Mouse (Mus musculus): ENCODE data around the gene Apom. TPM values are rescaled to one million over a fixed set of nuclear protein-coding genes. Genes with fewer than 3 reads are reported as not detected.

Gene Apom
- polyA plus RNA-seq, 1 experiment from 2014 or later = 0.34 TPM

DNA sequence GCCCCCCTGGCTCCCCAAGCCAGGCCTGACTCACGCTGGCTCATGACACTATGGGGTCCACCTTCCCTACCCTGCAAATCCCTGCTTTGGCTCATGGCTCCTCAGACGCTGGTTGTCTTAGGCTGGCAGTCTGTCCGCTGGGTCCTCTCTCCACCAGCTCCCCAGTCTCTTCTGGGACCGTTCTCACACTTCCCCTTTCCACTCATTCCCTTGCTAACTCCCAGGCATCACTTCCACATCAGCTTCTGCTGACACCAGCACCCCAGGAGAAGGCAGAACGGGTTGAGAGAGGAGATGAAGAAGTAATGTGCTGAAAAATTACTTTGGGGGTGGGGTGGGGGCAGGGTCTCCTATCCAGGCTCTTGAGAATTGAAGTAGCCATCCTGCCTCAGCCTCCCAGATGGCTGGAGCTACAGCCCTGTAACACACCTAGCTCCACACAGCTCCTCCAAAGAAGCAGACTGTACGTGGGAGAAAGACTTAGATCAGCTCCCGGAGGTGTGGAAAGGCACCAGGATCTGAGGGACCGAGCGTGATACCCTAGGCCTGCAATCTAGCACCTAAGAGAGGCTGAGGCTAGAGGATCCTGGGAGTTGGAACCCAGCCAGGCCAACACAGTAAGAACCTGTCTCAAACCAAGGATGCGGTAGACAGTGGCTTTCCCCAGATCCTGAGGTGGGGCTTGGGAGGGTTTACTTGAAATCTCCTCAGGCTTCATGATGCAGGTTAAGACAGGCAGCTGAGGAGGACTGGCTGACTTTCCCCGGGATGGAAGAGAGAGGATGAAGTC, 40.8 kb upstream of the Apom start:
- no peaks in the 10 kb centered on the region for H3K27me3 ChIP-seq (ENCODE audit: control insufficient read depth, insufficient read depth, low read length)
- no peak overlapping the region for H3K4me3 ChIP-seq (ENCODE audit: control insufficient read depth in 1 of 2, insufficient read depth in 1 of 2, low read depth in 1 of 2, low read length in 2 of 2)
- no peaks in the 10 kb centered on the region for H3K36me3 ChIP-seq (ENCODE audit: control insufficient read depth, insufficient read depth, low read length)
- H3K9me3 ChIP-seq (ENCODE audit: control insufficient read depth, low read length) = no peaks in the 10 kb centered on the region
- no peak overlapping the region for H3K27ac ChIP-seq (replicated peaks in 1 of 2; ENCODE audit: control insufficient read depth in 1 of 2, insufficient read depth in 1 of 2, low read depth in 2 of 2, low read length in 2 of 2)
- no peaks in the 10 kb centered on the region; a peak in 1 of 4 replicates for H3K4me1 ChIP-seq (ENCODE audit: control insufficient read depth in 2 of 2, insufficient read depth in 2 of 2, low read length in 2 of 2)
- 48% methylated on average over 11 of the region's 11 CpGs for WGBS
- H3K4me2 ChIP-seq (ENCODE audit: low read length) = no peak overlapping the region
- ATAC-seq (ENCODE audit: insufficient number of reproducible peaks, insufficient read depth, low FRiP score, low read depth) = no peak
- peak overlapping the region; percentile 48; the same call in 1 of the 2 replicates for H3K9ac ChIP-seq (ENCODE audit: low read length)

DNA sequence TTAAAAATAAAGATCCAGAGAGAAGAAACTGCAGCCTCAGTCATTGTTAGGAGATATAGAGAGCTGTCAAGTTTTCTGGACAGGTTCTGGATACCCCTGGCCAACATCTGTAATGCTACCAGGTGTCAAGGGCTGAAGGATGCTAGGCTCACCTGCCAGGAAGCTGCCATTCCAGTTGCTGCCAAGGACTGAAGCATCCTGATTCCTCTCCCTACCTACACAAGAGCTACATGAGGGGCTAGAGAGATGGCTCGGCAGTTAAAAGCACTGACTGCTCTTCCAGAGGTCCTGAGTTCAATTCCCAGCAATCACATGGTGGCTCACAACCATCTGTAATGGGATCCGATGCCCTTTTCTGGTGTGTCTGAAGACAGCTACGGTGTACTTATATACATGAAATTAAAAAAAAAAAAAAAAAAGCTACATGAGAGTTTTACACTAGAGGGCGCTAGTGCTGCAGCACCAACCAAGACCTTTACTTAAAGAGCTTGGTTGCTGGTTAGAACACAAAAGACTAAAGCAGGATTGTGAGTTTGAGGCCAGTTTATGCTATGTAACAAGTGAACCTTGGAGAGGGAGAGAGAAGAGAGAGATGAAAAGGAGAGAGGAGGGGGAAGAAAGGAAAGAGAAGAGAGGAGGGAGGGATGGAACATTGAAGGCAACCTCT, 36.8 kb upstream of the Apom start:
- H3K27ac ChIP-seq (replicated peaks in 1 of 2; ENCODE audit: control insufficient read depth in 1 of 2, insufficient read depth in 1 of 2, low read depth in 2 of 2, low read length in 2 of 2) = no peak overlapping the region
- no peaks in the 10 kb centered on the region for H3K27me3 ChIP-seq (ENCODE audit: control insufficient read depth, insufficient read depth, low read length)
- ATAC-seq (ENCODE audit: insufficient number of reproducible peaks, insufficient read depth, low FRiP score, low read depth) = no peak
- no peak overlapping the region for H3K9ac ChIP-seq (ENCODE audit: low read length)
- H3K36me3 ChIP-seq (ENCODE audit: control insufficient read depth, insufficient read depth, low read length) = no peaks in the 10 kb centered on the region
- H3K4me3 ChIP-seq (ENCODE audit: control insufficient read depth in 1 of 2, insufficient read depth in 1 of 2, low read depth in 1 of 2, low read length in 2 of 2) = no peak overlapping the region
- 8% methylated on average over 4 of the region's 4 CpGs for WGBS
- peaks cover 5 to 9% of the 10 kb centered on the region in 2 experiments; a peak in 3 of 4 replicates for H3K4me1 ChIP-seq (ENCODE audit: control insufficient read depth in 2 of 2, insufficient read depth in 2 of 2, low read length in 2 of 2)
- no peaks in the 10 kb centered on the region for H3K9me3 ChIP-seq (ENCODE audit: control insufficient read depth, low read length)
- no peak overlapping the region for H3K4me2 ChIP-seq (ENCODE audit: low read length)

DNA sequence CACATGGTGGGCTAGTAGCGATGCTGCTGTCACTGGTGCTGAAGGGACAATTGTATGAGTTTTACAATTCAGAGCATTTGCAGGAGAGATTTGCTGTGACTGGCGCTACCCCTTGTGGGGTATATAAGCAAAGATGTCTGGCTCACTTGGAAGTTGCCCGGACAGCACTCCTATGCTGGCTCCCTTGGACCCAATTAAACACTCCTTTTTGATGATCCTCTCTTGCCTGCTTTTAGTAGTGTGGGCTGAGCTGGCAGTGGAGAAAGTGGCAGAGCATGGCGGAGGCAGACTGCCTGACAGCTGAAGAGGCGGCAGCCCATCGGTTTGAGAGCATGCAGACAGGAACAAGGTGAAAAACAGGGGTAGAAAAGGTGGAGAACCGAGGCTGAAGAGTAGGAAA, 35.9 kb upstream of the Apom start:
- no peak for ATAC-seq (ENCODE audit: insufficient number of reproducible peaks, insufficient read depth, low FRiP score, low read depth)
- Histone ChIP-seq H3K27me3 (ENCODE audit: control insufficient read depth, insufficient read depth, low read length) (no peaks in the 10 kb centered on the region), H3K9ac (ENCODE audit: low read length) (no peak overlapping the region), H3K4me2 (ENCODE audit: low read length) (no peak overlapping the region), H3K9me3 (ENCODE audit: control insufficient read depth, low read length) (no peaks in the 10 kb centered on the region), H3K27ac (replicated peaks in 1 of 2; ENCODE audit: control insufficient read depth in 1 of 2, insufficient read depth in 1 of 2, low read depth in 2 of 2, low read length in 2 of 2) (no peak overlapping the region), H3K4me1 (ENCODE audit: control insufficient read depth in 2 of 2, insufficient read depth in 2 of 2, low read length in 2 of 2) (peaks cover 6 to 17% of the 10 kb centered on the region in 2 experiments), H3K4me3 (ENCODE audit: control insufficient read depth in 1 of 2, insufficient read depth in 1 of 2, low read depth in 1 of 2, low read length in 2 of 2) (no peak overlapping the region), H3K36me3 (ENCODE audit: control insufficient read depth, insufficient read depth, low read length) (no peaks in the 10 kb centered on the region)
- 79% methylated on average over 7 of the region's 7 CpGs for WGBS

DNA sequence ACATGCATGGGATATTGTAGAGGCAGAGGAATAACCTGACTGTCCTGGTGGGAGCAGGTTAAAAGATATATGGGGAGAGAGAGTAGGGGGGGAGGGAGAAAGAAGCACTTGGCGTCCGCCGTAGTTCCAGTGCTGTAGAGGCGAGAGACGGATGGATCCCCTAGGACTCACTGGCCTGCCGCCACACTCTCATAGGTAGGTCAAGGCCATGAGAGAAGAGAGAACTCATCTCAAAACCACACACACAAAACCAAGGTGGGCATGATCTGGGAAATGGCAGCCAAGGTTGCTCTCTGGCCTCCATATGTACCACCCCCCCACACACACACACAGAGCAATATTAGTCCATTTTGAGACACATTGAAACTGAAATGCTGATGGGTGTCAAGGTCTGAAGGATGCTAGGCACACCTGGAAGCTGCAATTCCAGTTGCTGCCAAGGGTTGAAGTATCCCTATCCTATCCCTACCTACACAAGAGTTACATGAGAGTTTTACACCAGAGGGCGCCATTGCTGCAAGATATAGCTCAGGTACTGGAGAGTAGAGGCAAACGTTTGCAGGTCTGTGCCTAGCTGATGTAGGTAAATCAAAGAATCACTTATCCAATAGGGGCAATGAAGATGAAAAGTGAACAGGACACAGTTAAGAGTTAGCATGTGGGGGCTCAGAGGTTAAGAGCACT, 34.6 kb upstream of the Apom start:
- H3K4me3 ChIP-seq (ENCODE audit: control insufficient read depth in 1 of 2, insufficient read depth in 1 of 2, low read depth in 1 of 2, low read length in 2 of 2) = no peak overlapping the region
- peaks cover 8% of the 10 kb centered on the region for H3K36me3 ChIP-seq (ENCODE audit: control insufficient read depth, insufficient read depth, low read length)
- no peaks in the 10 kb centered on the region for H3K9me3 ChIP-seq (ENCODE audit: control insufficient read depth, low read length)
- no peak overlapping the region for H3K9ac ChIP-seq (ENCODE audit: low read length)
- no peak for ATAC-seq (ENCODE audit: insufficient number of reproducible peaks, insufficient read depth, low FRiP score, low read depth)
- no peaks in the 10 kb centered on the region for H3K27me3 ChIP-seq (ENCODE audit: control insufficient read depth, insufficient read depth, low read length)
- WGBS = 74% methylated on average over 8 of the region's 8 CpGs
- peak overlapping the region; percentile 72; the same call in 1 of the 2 replicates for H3K4me2 ChIP-seq (ENCODE audit: low read length)
- peaks cover 10 to 30% of the 10 kb centered on the region in 2 experiments for H3K4me1 ChIP-seq (ENCODE audit: control insufficient read depth in 2 of 2, insufficient read depth in 2 of 2, low read length in 2 of 2)
- H3K27ac ChIP-seq (replicated peaks in 1 of 2; ENCODE audit: control insufficient read depth in 1 of 2, insufficient read depth in 1 of 2, low read depth in 2 of 2, low read length in 2 of 2) = no peak overlapping the region; a peak in 1 of 4 replicates

DNA sequence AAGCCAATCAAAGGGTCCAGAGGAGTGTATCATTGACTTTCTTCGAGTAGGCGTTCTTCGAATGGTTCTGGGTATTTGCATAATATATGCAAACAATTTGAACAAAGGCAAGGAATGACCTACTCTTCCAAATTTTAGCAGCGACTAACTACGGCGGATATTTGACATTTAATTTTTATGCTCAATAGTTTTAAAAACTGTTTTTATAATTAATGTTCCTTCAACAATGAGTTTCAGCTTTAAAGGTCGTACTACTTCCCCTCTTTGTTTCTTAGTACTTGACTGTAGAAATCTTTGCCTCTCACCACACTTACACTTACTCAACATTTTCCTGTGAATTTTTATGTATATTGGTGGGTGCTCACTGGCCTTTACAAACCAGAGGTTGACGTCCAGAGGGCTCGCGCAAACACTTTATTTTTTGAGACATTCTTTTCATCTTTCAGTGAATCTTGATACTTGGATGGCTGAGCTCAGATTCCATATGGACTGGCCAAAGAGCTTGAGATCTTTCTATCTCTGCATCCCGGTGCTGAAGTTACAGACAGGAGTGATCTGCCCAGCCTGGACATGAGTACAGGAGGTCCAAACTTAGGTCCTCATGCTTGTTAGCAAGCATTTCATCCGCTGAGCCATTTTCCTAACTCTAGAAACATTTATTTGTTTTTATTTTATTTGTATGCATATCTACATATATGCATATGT, 33.8 kb upstream of the Apom start:
- no peaks in the 10 kb centered on the region for H3K27me3 ChIP-seq (ENCODE audit: control insufficient read depth, insufficient read depth, low read length)
- H3K9me3 ChIP-seq (ENCODE audit: control insufficient read depth, low read length) = no peaks in the 10 kb centered on the region
- H3K27ac ChIP-seq (replicated peaks in 1 of 2; ENCODE audit: control insufficient read depth in 1 of 2, insufficient read depth in 1 of 2, low read depth in 2 of 2, low read length in 2 of 2) = peak overlapping the region; percentile 99 to 100
- ATAC-seq (ENCODE audit: insufficient number of reproducible peaks, insufficient read depth, low FRiP score, low read depth) = no peak
- peak overlapping the region; percentile 81 to 100 for H3K4me3 ChIP-seq (ENCODE audit: control insufficient read depth in 1 of 2, insufficient read depth in 1 of 2, low read depth in 1 of 2, low read length in 2 of 2)
- H3K4me2 ChIP-seq (ENCODE audit: low read length) = peak overlapping the region; percentile 72
- peaks cover 16% of the 10 kb centered on the region for H3K36me3 ChIP-seq (ENCODE audit: control insufficient read depth, insufficient read depth, low read length)
- H3K4me1 ChIP-seq (ENCODE audit: control insufficient read depth in 2 of 2, insufficient read depth in 2 of 2, low read length in 2 of 2) = peaks cover 10 to 31% of the 10 kb centered on the region in 2 experiments
- H3K9ac ChIP-seq (ENCODE audit: low read length) = peak overlapping the region; percentile 70
- WGBS = 24% methylated on average over 12 of the region's 12 CpGs

DNA sequence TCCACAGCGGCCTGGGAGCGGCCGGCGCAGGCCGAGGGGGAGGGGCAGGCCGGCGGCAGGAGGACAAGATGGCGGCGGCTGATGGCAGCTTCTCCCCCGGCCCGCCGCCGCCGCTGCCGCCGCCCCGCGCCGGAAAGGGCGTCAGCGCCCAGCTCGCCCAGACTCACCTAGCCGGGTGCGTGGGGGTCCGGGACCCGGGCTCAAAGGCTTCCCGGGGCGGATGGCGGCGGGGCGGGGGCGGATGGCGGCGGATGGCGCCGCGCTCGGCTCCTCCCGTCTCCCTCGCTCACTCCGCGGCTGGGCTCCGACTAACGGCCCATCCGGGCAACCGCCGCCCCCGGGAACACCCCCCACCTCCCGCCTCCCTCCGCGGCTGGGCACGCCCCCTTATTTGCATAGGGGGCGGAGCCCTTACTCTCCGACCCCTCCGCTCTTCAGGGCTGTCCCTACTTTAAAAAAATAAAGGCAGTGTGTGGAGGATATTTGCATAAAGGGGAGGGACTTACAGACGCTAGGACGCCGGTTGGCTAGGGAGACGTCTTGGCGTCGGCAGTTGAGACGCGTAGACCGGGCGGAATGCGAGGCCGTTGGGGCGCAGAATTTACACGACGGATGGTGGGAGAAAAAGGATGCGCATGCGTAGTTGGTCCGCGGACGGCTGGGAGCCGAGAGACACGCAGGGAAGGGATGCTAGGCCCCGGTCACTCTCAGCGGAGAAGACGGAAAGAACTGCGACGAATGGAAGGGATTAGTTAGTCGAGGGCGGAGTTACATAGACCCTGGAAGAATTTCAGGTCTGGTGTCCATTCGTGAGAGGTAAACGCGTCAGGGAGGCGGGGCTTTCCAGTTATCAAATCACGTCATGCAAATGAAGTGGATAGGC, 33.0 kb upstream of the Apom start, which contains the start of gene Prrc2a:
Gene Prrc2a, minus strand, starts transcription at position 330 of the 883 bp plus-strand sequence.
- peak within 1 kb of the TSS; percentile 100 for H3K9ac ChIP-seq (ENCODE audit: low read length)
- H3K9me3 ChIP-seq (ENCODE audit: control insufficient read depth, low read length) = no peaks in the 10 kb centered on the region
- H3K36me3 ChIP-seq (ENCODE audit: control insufficient read depth, insufficient read depth, low read length) = peaks cover 24% of the 10 kb centered on the region
- ATAC-seq (ENCODE audit: insufficient number of reproducible peaks, insufficient read depth, low FRiP score, low read depth) = peak; percentile 94
- H3K27ac ChIP-seq (replicated peaks in 1 of 2; ENCODE audit: control insufficient read depth in 1 of 2, insufficient read depth in 1 of 2, low read depth in 2 of 2, low read length in 2 of 2) = peak within 1 kb of the TSS; percentile 99 to 100
- H3K4me3 ChIP-seq (ENCODE audit: control insufficient read depth in 1 of 2, insufficient read depth in 1 of 2, low read depth in 1 of 2, low read length in 2 of 2) = peak within 1 kb of the TSS; percentile 94 to 100
- H3K4me1 ChIP-seq (ENCODE audit: control insufficient read depth in 2 of 2, insufficient read depth in 2 of 2, low read length in 2 of 2) = peaks cover 10 to 31% of the 10 kb centered on the region in 2 experiments
- H3K27me3 ChIP-seq (ENCODE audit: control insufficient read depth, insufficient read depth, low read length) = no peaks in the 10 kb centered on the region
- H3K4me2 ChIP-seq (ENCODE audit: low read length) = peak within 1 kb of the TSS; percentile 85
- WGBS = under 1% methylated on average over 70 of the region's 89 CpGs

All from heart, embryonic 14.5 days (tissue).